Mouse (Mus musculus) E14TG2a.4 (cell line): Measurements from ENCODE around the gene Tmc3.

Source experiments
- H3K27me3 ChIP-seq: 2 replicates; pipeline ENCODE4 v1.6.1; 2014; ENCODE audit warnings: low read length, control low read depth; ENCODE audit not compliant: insufficient read depth
- H3K36me3 ChIP-seq: 2 replicates; pipeline ENCODE4 v1.6.1; 2014; ENCODE audit warnings: low read length, control low read depth; ENCODE audit not compliant: insufficient read depth
- H3K4me1 ChIP-seq: replicated peaks from 2 replicates; pipeline ENCODE4 v1.6.1; 2014; ENCODE audit warnings: low read depth, low read length, control low read depth
- H3K4me3 ChIP-seq: replicated peaks from 2 replicates; pipeline ENCODE4 v1.5.1; 2014; ENCODE audit warnings: mild to moderate bottlenecking, low read length
- H3K9me3 ChIP-seq: 2 replicates; pipeline ENCODE4 v1.6.1; 2014; ENCODE audit warnings: low read length, control low read depth
- CTCF ChIP-seq: conservative IDR thresholded peaks from 2 replicates; pipeline ENCODE4 v1.5.1; 2014; ENCODE audit warnings: low read length
- NANOG ChIP-seq: IDR thresholded peaks from 2 replicates; pipeline ENCODE4 v1.6.1; 2014; ENCODE audit warnings: borderline replicate concordance, low read length, mixed read lengths
- POU5F1 ChIP-seq: IDR thresholded peaks from 2 replicates; pipeline ENCODE4 v1.6.1; 2014; ENCODE audit warnings: low read length, borderline replicate concordance

Gene Tmc3

DNA sequence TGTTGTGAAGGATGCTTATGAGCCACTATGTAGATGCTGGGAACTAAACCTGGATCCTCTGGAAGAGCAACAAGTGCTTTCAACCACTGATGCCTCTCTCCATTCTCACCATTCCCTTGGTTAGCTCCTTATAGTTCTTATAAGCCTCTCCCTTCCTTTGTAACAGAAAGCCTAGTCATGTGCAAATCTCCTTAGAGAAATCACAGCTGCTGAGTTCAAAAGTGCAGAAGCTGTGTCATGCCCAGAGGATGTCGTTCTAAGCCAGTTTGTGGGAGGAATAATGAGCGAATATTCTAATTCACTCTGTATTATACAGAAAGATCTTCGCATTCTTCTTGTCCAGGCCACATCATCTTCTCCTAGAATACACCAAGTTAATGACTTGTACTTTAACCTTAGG, 12.8 kb upstream of the Tmc3 start:
- Histone ChIP-seq H3K4me1 (peaks cover 25% of the 10 kb centered on the region), H3K27me3 (peaks cover 3% of the 10 kb centered on the region; the same call in 1 of the 2 replicates), H3K4me3 (no peak overlapping the region), H3K36me3 (no peaks in the 10 kb centered on the region), H3K9me3 (peaks cover 5% of the 10 kb centered on the region; the same call in 1 of the 2 replicates)
- TF ChIP-seq POU5F1 (no peak), CTCF (no peak), NANOG (no peak)

DNA sequence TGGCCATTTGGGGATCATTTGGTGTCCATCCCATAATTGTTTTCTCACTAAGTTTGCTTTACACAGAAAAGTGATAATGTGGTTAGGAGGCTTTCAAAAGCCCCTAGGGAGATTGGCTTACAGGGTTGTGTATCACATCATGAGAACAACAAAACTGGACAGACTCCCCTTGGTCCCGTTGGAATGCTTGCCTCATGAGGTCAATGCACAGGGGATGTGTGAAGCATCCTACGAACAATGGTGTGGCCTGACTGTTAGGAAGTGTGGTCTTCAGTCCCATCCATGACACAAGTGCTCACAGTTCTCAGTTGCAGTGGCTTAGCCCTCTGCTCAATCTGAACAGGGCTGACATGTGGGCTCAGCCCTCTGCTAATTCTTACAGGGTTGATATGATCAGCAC, 12.3 kb upstream of the Tmc3 start:
- H3K36me3 ChIP-seq = no peaks in the 10 kb centered on the region
- H3K4me1 ChIP-seq = peaks cover 20% of the 10 kb centered on the region
- H3K4me3 ChIP-seq = no peak overlapping the region
- H3K27me3 ChIP-seq = peaks cover 3% of the 10 kb centered on the region
- no peaks in the 10 kb centered on the region for H3K9me3 ChIP-seq
- no peak for TF ChIP-seq NANOG
- no peak for TF ChIP-seq POU5F1
- TF ChIP-seq CTCF = no peak

DNA sequence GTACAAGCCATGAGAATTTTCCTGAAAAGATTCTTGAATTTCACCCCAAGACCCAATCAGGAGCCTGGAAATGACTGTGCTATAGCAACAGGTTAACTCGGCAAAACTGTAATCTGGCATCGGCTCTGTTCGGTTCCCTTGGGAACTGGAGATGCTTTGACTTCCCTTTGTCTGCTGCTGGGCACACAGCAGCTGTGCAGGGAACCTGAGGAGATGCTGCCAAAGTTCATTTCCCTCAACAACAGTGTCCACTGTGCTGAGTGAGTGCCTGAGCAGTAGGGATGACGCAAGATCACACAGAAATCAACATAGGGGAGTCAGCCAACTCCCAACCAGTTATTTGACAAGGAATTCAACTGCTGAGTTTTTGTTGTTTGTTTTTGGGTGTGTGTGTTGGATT, 3.8 kb upstream of the Tmc3 start:
- Histone ChIP-seq H3K4me3 (no peak overlapping the region), H3K27me3 (peaks cover 3% of the 10 kb centered on the region), H3K9me3 (no peaks in the 10 kb centered on the region), H3K4me1 (peaks cover 9% of the 10 kb centered on the region; the same call in 1 of the 2 replicates), H3K36me3 (no peaks in the 10 kb centered on the region)
- TF ChIP-seq CTCF (no peak), NANOG (no peak), POU5F1 (no peak)

GRCm38 (mm10) chr7:83594056-83594455, 9.3 kb downstream of the Tmc3 start:
- Histone ChIP-seq H3K4me1 (no peaks in the 10 kb centered on the region), H3K9me3 (no peaks in the 10 kb centered on the region), H3K27me3 (0 out of 2 replicates have a peak, but pooled peaks cover 4% of the 10 kb centered on the region), H3K36me3 (no peaks in the 10 kb centered on the region), H3K4me3 (no peak overlapping the region)
- TF ChIP-seq CTCF = no peak
- TF ChIP-seq POU5F1 = no peak
- TF ChIP-seq NANOG = no peak

GRCm38 (mm10) chr7:83597063-83597462, 12.3 kb downstream of the Tmc3 start:
- Histone ChIP-seq H3K9me3 (no peaks in the 10 kb centered on the region), H3K27me3 (0 out of 2 replicates have a peak, but pooled peaks cover 4% of the 10 kb centered on the region), H3K36me3 (no peaks in the 10 kb centered on the region), H3K4me3 (no peak overlapping the region), H3K4me1 (no peaks in the 10 kb centered on the region; the same call in 1 of the 2 replicates)
- TF ChIP-seq NANOG (no peak), CTCF (no peak), POU5F1 (no peak)

- H3K27me3 ChIP-seq = 0 out of 2 replicates have a peak, but pooled peaks cover 2% of the 10 kb centered on the region
- no peaks in the 10 kb centered on the region; the same call in 1 of the 2 replicates for H3K4me1 ChIP-seq
- H3K4me3 ChIP-seq = no peak overlapping the region
These were observed 14.5 kb downstream of the Tmc3 start for GRCm38 (mm10) chr7:83598997-83599912.

GRCm38 (mm10) chr7:83599913-83600286, 15.2 kb downstream of the Tmc3 start:
- H3K9me3 ChIP-seq = no peaks in the 10 kb centered on the region
- H3K27me3 ChIP-seq = no peaks in the 10 kb centered on the region
- TF ChIP-seq POU5F1 = no peak
- peak; percentile 63 for TF ChIP-seq CTCF
- TF ChIP-seq NANOG = no peak

More at GRCm38 (mm10) chr7:83598997-83599912, 14.5 kb downstream of the Tmc3 start:
- no peaks in the 10 kb centered on the region for H3K9me3 ChIP-seq
- TF ChIP-seq CTCF (no peak), POU5F1 (no peak), NANOG (no peak)
- H3K36me3 ChIP-seq = no peaks in the 10 kb centered on the region

DNA sequence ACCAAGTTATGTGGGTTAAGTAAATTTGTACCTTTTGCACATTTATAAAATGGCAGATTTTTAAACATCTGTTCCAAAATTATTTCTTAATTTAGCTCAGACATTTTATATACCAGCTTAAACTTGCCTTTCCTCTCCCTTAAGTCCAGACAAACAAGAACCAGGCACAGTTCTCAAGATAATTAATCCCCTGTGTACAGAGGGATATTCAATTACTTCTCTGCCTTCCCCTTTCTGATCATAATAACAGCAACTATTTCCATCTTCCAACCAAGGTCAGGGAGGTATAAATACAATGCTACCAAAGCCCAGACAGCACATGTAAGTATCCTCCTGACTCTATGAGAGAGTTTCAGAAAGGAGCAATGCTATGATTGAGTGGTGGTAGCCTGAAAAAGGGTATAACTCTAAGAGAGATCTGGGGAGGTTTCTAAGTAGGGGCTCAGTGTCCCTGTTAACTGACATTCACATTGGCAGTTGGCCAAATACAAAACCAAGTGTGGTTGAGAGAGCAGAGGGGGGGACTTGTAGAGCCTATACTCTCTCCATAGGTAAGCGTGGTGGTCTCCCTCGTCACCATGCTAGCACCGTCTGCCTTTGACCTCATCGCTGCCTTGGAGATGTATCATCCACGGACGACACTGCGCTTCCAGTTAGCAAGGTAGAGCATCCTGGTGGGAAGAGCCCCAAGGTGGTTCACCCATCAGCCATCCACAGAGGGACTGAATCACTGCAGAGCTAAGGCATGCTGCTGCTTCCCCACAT, 19.6 kb downstream of the Tmc3 start:
- Histone ChIP-seq H3K4me3 (no peak overlapping the region), H3K27me3 (no peaks in the 10 kb centered on the region), H3K4me1 (no peaks in the 10 kb centered on the region; the same call in 1 of the 2 replicates), H3K36me3 (no peaks in the 10 kb centered on the region), H3K9me3 (no peaks in the 10 kb centered on the region; the same call in 1 of the 2 replicates)
- no peak for TF ChIP-seq NANOG

More at GRCm38 (mm10) chr7:83599913-83600286, 15.2 kb downstream of the Tmc3 start:
- no peaks in the 10 kb centered on the region for H3K36me3 ChIP-seq
- no peak overlapping the region for H3K4me3 ChIP-seq
- no peaks in the 10 kb centered on the region; the same call in 1 of the 2 replicates for H3K4me1 ChIP-seq
